Mouse (Mus musculus) 3T3-L1 (cell line): ENCODE measurements at regions not wholly inside any gene's neighbourhood (a gene's known extent, or its start where the extent isn't known, plus 50 kb on each side); places are given as distances from the start of the nearest gene placed in this dataset.

Experiments used
- DNase-seq: peaks from one replicate; pipeline ENCODE4 v3.0.0-alpha.2; 2015; ENCODE audit warnings: low read depth, low spot score

- DNase-seq, result no peak
Observed at GRCm38 (mm10) chr5:111594111-111594510, 139.6 kb upstream of the Gm26897 start.

DNA sequence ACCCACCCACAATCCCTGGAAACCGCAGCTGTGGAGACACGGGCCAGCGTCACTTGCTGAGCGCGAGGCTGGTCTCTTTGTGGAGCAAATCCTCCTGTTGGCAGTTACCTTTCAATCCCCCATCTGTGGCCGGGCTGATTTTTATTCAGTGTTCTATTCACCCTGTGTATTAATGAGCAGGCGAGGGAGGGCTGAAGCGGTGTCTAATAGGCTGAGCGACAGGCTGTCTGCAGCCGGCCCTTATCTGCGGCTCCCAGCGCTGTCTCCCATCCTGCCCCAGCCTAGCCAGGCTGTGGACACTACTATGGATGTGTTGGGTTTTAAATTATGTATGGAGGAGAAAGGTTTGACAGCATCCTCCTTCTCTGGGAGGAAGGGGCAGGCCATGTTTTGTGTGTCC lies 138.3 kb upstream of the Gm26897 start:
- no peak for DNase-seq

DNA sequence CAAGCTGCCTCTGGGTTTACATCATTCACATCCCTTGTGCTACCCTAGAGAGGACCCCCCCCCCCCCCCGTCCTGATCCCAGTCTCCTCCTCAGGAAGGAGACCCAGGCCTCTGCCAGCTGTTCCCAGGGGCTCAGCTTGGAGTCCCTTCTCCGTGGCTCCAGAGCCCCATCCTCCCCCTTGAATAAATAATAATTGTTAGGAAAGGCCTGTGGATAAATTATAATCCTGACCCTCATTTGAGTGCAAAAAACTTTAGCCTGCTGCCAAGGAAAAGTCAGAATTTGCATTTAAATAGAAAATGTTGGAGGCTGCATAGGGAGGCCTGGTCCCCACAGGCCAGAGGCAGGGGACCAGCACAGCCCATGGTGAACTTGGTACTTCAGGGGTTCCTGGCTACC lies 136.0 kb upstream of the Gm26897 start:
- no peak for DNase-seq

DNA sequence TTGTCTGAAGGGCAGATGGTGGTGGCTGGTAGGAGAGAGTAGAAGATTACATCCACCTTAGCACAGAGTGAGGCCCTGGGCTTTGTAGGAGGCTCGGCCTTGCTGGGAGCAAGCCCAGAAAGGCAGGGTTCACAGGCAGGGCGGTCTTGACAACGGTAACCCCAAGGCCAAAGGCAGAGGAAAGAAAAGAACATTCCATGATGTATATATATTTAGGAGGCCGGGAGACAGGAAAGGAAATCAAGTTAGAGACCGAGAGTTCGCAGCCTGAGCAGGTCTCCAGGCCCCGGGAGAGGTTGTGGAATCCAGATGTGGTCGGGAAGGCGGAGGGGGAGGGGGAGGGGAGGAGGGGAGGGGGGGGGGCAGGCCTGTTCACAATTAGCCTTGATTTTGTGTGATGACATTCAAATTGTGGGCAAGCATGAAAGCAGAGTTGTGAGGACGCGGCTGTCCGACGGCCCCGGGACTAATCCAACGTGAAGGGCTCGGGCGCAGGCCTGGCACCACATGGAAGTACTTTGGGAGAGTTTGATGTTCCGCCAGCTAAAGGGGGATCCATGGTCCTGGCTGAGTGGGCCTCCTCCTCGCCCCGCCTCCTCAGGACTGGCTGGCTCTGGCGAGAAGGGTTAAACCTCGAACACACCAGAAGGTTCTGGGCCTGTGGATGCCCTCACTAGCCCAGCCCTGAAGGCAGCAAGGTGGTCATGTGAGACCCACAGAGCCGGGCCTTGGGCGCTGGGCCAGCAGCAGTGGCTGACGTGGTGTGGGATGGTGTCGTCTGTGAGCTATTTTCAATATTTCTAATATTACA lies 131.8 kb upstream of the Gm26897 start:
- peak; percentile 38 for DNase-seq

DNA sequence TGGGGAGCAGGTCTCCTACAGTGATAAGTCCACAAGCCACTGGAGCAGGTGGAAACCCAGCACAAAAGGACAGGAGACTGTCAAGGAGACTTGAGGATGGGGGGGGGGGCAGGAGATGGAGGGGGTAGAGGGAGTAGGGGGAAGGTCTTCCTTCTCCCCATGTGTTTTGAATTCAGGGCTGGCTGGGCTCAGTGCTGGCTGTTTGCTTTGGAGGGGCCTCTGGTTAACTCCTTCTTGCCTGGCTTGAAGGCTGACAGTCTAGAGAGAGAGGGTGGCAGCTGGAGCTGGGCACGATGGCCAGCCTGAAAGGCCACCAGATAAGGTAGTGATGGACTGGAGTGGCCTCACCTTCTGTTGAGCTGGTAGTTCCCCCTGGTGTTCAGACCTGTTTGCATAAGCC lies 120.0 kb upstream of the Gm26897 start:
- DNase-seq, result no peak

- DNase-seq, result peak; percentile 92
Observed at GRCm38 (mm10) chr5:111619974-111620373, 113.8 kb upstream of the Gm26897 start.

DNA sequence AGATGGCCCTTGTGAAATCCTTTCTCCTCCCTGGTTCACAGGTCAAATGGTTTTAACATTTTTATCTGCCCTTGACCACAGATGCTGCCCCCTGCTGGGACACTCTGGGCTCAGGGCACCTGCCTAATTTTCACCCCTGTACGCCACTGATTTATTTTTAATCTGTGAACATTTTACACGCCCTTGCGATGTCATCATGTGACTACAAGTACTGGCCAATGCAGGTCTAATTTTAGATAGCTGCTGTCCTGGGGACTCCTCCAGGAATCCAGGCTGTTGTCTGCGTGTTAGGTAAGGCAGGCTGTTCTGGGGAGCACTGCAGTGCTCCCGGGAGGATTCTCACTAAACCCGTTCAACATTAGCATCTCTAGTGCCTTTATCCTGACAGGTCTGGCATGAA lies 113.1 kb upstream of the Gm26897 start:
- no peak for DNase-seq

DNA sequence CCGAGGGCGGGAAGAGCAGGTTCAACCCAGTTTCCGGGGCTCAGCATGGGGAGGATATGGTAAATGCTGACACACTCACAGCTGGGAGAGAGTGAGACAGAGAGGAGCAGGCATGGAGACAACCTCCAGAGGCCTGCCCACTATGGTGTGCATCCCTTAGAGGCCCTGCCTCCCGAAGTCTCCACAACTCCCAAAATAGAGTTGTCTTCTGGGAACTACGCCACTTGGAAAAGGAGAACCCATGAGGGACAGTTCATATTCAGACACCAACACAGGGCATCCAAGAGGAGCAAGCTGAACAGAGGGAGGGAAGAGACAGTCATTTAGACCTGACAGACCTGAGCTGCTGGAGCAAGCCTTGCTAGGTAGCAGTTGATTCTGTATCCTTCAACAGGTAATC lies 111.2 kb upstream of the Gm26897 start:
- DNase-seq, result no peak

DNA sequence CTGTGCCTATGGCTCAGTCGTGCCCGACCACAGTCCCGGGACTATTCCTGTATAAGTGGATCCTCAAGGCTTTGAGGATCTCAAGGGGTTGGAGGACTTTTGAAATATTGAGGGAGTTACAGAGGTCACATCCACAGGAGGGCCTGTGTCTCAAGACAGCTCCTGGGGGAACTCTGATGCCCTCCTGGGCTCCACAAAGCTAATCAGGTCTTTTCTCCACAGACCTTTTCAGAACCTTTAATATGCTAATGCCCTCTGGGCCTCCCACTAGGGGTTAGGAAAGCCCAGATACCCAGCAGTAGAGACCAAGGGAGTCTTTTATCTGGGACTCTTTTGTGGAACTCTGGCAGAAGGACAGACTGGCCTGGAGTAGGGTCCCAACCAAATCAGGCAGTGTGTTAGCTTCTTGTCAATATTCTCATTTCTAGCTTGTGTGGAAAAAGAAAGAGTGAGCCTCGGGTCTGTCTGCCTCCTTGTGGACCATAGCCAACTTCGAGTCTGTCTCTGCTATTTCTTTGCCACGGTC lies 107.4 kb upstream of the Gm26897 start:
- no peak for DNase-seq

GRCm38 (mm10) chr5:111630313-111630844 lies 103.3 kb upstream of the Gm26897 start:
- DNase-seq, result no peak

DNA sequence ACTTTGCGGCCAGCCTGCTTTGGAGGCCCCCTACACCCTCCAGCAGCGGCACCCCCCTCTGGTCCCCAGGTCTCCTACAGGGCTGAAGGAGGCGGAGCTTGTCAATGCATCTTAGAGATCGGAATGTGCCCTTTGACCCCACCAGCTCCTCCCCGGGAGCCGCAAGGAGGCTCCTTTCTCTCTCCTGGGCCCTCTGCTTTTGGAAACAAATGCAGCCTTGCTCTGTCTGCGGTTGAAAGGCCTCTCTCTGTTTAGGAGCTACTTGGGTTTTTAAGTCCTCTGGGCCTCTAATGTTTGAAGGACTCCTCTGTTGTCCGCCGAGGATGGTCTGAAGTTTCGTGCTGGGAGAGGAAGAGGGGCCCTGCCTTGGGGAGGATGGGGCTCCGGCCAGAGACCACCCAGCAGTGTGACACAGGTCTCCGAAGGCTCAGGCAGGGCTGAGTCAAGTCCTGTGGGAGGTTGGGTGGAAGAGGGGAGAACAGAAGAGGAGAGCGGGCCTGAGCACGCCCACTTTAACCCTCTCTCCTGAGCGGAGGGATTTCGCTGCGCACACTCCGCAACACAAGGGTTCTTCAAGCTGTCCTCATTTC lies 102.1 kb upstream of the Gm26897 start:
- DNase-seq, result peak; percentile 76

GRCm38 (mm10) chr5:111635092-111635491 lies 98.6 kb upstream of the Gm26897 start:
- DNase-seq, result no peak

DNA sequence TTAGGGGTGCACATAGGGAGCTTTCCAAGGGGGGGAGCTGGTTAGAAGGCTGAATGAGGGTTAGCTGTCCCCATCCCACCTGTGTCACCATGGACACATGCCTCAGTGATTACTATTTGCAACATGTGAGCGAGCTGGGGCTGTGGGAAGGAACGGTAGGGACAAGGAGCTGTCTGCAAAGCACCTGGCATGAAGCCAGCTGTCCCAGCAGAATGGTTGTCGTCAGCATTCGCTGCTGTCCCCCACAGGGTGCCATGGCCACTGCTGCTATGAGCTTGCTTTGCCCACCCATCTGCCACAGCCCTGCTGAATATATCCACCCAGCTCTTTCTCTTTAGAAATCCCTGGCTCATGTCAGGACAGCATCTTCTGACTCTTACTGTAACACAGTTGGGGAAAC lies 96.8 kb upstream of the Gm26897 start:
- DNase-seq, result no peak

DNA sequence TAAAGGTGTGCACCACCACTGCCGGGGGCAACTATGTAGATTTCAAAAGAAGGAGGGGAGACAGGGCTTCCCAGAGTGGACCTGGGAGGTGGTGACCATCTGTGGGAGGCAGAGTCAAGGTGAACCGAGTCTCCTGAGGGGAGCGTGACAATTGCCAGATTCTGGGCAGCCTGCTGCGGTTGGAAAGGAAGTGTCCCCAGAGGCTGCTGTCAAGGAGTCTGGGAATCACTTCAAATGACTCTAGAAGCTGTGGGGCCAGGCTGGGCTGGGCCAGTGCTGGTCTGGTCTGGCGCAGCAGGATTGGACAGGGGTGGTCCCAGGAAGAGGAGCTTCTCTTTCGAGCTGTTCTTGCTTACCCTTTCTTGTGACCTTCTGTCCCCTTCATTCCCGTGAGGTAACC lies 95.4 kb upstream of the Gm26897 start:
- no peak for DNase-seq

DNA sequence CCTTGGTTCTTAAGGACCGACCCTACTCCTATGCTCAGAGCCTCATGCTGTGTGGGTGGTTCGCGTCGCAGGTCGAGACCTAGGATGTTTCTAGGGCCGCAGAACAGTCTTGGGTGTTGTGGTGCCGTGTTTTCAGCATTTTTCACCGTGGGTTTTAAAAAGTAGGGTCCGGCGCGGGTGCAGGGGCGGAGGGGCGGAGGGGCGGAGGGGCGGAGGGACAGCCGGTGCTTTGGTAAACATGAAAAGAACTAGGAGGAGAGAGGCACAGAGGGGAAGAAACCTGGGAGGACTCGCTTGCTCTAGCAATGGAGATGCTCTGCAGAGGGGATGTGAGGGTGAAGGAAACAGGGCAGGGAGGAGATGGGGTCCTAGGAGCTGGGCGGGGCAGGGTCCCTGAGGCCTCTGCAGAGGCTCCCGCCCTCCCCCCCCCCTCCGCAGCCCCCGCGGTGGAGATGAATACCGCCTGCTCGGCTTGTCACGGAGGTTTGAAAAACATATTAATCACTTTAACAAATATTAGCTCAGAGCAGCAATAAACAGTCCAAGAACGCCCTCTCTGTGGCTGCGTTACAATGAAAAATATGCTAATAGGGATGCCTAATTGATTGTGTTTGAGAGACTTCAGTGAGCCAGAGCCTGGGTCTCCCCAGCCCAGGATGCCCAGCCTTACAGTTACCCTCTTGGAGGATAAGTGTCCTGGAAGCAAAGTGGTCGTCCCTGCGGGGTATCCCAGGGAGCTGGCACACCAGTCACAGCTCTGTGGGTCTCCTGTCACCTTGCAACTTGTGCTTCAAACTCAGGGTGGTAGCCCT lies 94.0 kb upstream of the Gm26897 start:
- DNase-seq, result no peak

DNA sequence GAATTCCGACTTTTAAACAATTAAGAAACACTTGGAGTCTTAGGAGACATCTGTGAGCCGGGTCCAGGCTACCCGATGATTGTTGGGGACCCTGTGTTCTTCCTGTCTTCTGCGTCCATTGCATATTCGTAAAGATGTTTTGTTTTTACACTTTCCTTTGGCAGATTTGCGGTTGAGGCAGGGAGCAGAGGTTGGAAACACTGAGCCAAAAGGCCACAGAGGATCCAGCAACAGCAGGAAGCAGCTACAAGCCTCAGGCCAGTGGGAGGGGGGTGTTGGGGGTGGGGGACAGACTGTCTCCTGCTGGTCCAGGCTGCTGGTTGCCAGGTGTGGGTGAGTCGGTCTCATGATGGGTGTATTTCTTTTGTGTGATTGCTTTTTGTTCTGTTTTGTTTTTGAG lies 92.7 kb upstream of the Gm26897 start:
- no peak for DNase-seq

- DNase-seq, result no peak
Observed at GRCm38 (mm10) chr5:111641685-111642084, 92.0 kb upstream of the Gm26897 start.

GRCm38 (mm10) chr5:111644142-111644541 lies 89.6 kb upstream of the Gm26897 start:
- no peak for DNase-seq

GRCm38 (mm10) chr5:111644788-111645187 lies 88.9 kb upstream of the Gm26897 start:
- DNase-seq, result no peak

- DNase-seq, result no peak
Observed at GRCm38 (mm10) chr5:111647686-111648200, 86.0 kb upstream of the Gm26897 start.

GRCm38 (mm10) chr5:111648481-111648880 lies 85.2 kb upstream of the Gm26897 start:
- DNase-seq, result no peak

DNA sequence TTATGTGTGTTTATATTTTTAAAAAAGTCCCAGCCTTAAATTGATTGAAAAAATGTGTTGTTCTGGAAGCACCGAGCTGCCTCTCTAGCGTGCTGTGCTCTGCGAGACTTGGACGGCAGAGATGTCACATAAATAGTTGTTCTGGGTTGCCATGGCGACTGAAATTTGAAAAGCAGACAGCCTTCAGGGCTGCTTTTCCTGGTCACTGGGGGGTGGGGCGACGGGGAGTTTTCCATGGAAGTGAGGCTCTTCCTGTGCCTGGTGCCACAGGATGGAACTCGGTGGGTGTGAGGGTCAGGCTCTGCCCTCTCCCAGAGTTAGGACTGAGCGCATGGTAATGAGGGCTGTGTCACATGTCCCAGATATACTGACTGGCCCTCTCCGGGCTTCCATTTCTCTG lies 84.7 kb upstream of the Gm26897 start:
- DNase-seq, result no peak
